ENCODE assay signal across 8 mouse cellular contexts in genomic region chr4:133250609-133251008, GRCm38 (mm10). TPM values are rescaled to one million over a fixed set of nuclear protein-coding genes. Genes with fewer than 3 reads are reported as not detected.
DNase-seq lines count a peak whose midpoint lies in the region; ATAC-seq and TF ChIP-seq lines count a peak whose summit lies in the region.

No protein-coding gene starts in this region.

- intact Hi-C loops in left cerebral cortex, adult 2 months (cut with DNase I), result loop anchor here (1.0 to 2.0 kb wide), 2 partner anchors 46 to 240 kb away; no protein-coding TSS in a partner anchor

- H3K4me3 ChIP-seq in cortical plate, adult 2 months (ENCODE audit: insufficient read depth, low read length), result peak overlapping the region; percentile 19
- H3K4me3 ChIP-seq in left cerebral cortex, adult 2 months, result peak overlapping the region; percentile 40

- no peaks in the 10 kb centered on the region for H3K4me1 ChIP-seq in cortical plate, adult 2 months (ENCODE audit: control insufficient read depth, insufficient read depth, low read length)

- peak; percentile 53 for TF ChIP-seq CTCF in cortical plate, adult 2 months (IDR thresholded peaks at IDR 0.05; ENCODE audit: extremely low read depth, insufficient read depth, low read length)
- peak; percentile 95 for TF ChIP-seq CTCF in left cerebral cortex, adult 2 months (IDR thresholded peaks at IDR 0.05)

- DNase-seq in ZHBTc4 (ENCODE audit: low read depth, low spot score), result peak; percentile 91
- DNase-seq in gastrocnemius, postnatal 10 days, result peak; percentile 93
- DNase-seq in induced T-regulatory cell, adult 2 months (ENCODE audit: low read depth), result peak; percentile 85
- DNase-seq in left cerebral cortex, adult 2 months (ENCODE audit: extremely low spot score in 1 of 2, low spot score in 2 of 2), result peak; percentile 79 to 88
- DNase-seq in right cerebral cortex, adult 18-20 months, result peak; percentile 83
- DNase-seq in urinary bladder, adult 2 months (ENCODE audit: low spot score), result peak; percentile 89

- peak; percentile 77 for ATAC-seq in megakaryocyte, adult 5-6 weeks (ENCODE audit: poor library complexity, severe bottlenecking)

- no peak overlapping the region for H3K27ac ChIP-seq in cortical plate, adult 2 months (ENCODE audit: insufficient read depth, low read length)
- H3K27ac ChIP-seq in left cerebral cortex, adult 2 months, result no peak overlapping the region; the same call in 1 of the 2 replicates

- TF ChIP-seq POLR2A in cortical plate, adult 2 months (IDR thresholded peaks at IDR 0.05; ENCODE audit: extremely low read depth, insufficient read depth, low read length), result no peak

RNA-seq across cellular contexts. Expression of gene Map3k6, which starts 10.0 kb away (rescaled TPM):
- 7.8 and 7.9 TPM in 2 replicates for polyA plus RNA-seq in cortical plate, adult 2 months (2012; rRNA removed)
- total RNA-seq in gastrocnemius, postnatal 10 days (2021), result 1 to 10 TPM; 2.1 to 5.5 TPM
- 10 to 100 TPM in 1 of 2 experiments, 1 to 10 TPM in 1; 5.3 to 10.6 TPM for total RNA-seq in left cerebral cortex, adult 2 months (2021)
- 10.2 and 11.7 TPM in 2 replicates for total RNA-seq in megakaryocyte, adult 5-6 weeks (2015)
- total RNA-seq in megakaryocyte, adult 5-6 weeks (2017), result 9.1 and 13.4 TPM in 2 replicates
- polyA plus RNA-seq in urinary bladder, adult 2 months (2012; rRNA removed), result 23.8 and 24.2 TPM in 2 replicates

RNA-seq across cellular contexts. Expression of gene Sytl1, which starts 12.3 kb away (rescaled TPM):
- 2.7 and 3.1 TPM in 2 replicates for polyA plus RNA-seq in cortical plate, adult 2 months (2012; rRNA removed)
- total RNA-seq in gastrocnemius, postnatal 10 days (2021), result 1 to 10 TPM; 1.1 to 1.4 TPM
- 1 to 10 TPM; 3.0 TPM for total RNA-seq in left cerebral cortex, adult 2 months (2021)
- total RNA-seq in megakaryocyte, adult 5-6 weeks (2015), result 1.9 and 2.5 TPM in 2 replicates
- 2.1 and 3.7 TPM in 2 replicates for total RNA-seq in megakaryocyte, adult 5-6 weeks (2017)
- 67.1 and 79.6 TPM in 2 replicates for polyA plus RNA-seq in urinary bladder, adult 2 months (2012; rRNA removed)

RNA-seq across cellular contexts. Expression of gene Tmem222, which starts 27.0 kb away (rescaled TPM):
- polyA plus RNA-seq in cortical plate, adult 2 months (2012; rRNA removed), result 173 and 175 TPM in 2 replicates
- total RNA-seq in gastrocnemius, postnatal 10 days (2021), result 10 to 100 TPM; 23.6 to 25.9 TPM
- 10 to 100 TPM; 87.3 to 91.2 TPM for total RNA-seq in left cerebral cortex, adult 2 months (2021)
- 34.2 and 38.5 TPM in 2 replicates for total RNA-seq in megakaryocyte, adult 5-6 weeks (2015)
- total RNA-seq in megakaryocyte, adult 5-6 weeks (2017), result 13.3 and 15.0 TPM in 2 replicates
- polyA plus RNA-seq in urinary bladder, adult 2 months (2012; rRNA removed), result 81.0 and 92.6 TPM in 2 replicates

RNA-seq across cellular contexts. Expression of gene Gpr3, which starts 38.3 kb away (rescaled TPM):
- 11.2 and 16.1 TPM in 2 replicates for polyA plus RNA-seq in cortical plate, adult 2 months (2012; rRNA removed)
- total RNA-seq in gastrocnemius, postnatal 10 days (2021), result not detected
- 10 to 100 TPM; 12.5 to 15.6 TPM for total RNA-seq in left cerebral cortex, adult 2 months (2021)
- 0.21 TPM in 1 of 2 replicates, not detected in the other for total RNA-seq in megakaryocyte, adult 5-6 weeks (2015)
- not detected in 2 replicates for total RNA-seq in megakaryocyte, adult 5-6 weeks (2017)
- polyA plus RNA-seq in urinary bladder, adult 2 months (2012; rRNA removed), result 0.15 and 0.36 TPM in 2 replicates

RNA-seq across cellular contexts. Expression of gene Cd164l2, which starts 38.7 kb away (rescaled TPM):
- polyA plus RNA-seq in cortical plate, adult 2 months (2012; rRNA removed), result 10.9 and 11.9 TPM in 2 replicates
- total RNA-seq in gastrocnemius, postnatal 10 days (2021), result not detected
- total RNA-seq in left cerebral cortex, adult 2 months (2021), result 1 to 10 TPM; 7.3 to 7.7 TPM
- total RNA-seq in megakaryocyte, adult 5-6 weeks (2015), result not detected in 2 replicates
- not detected in 2 replicates for total RNA-seq in megakaryocyte, adult 5-6 weeks (2017)
- polyA plus RNA-seq in urinary bladder, adult 2 months (2012; rRNA removed), result 1.5 and 2.1 TPM in 2 replicates
